In the genomic region with DNA sequence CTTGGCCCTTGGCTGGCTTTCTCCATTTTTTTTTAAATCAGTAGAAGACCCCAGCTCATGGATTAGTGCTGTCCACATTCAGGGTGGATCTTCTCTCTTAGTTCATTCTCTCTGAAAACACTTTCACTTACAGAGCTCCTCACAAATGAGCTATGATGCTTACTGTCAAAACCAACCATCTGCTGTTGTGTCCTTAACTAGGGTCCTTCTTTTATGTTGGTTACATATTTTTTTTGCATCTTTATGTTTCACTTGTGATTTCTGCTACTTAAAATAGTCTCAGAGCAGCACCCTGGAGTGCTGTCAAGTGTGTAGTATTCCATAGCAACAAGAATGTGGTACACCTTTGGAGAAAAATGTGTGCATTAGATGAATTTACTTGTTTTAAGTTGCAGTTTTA, we compare ENCODE assay signal across 22 mouse cellular contexts.
"Had no signal": no experiment of that assay in that cellular context is flagged by ENCODE, and none has a peak within 500 bp of the region (broad histone marks: within the 10 kb centered on the region; RNA-seq: fewer than 3 reads in every experiment).

No protein-coding gene starts in this region.

- H3K4me1 ChIP-seq: liver, embryonic 13.5 days; midbrain, embryonic 15.5 days; neural tube, embryonic 12.5 days had no signal

- H3K36me3 ChIP-seq: liver, embryonic 13.5 days; midbrain, embryonic 12.5 days; midbrain, embryonic 15.5 days; neural tube, embryonic 12.5 days; neural tube, embryonic 15.5 days; stomach, embryonic 15.5 days had no signal

- H3K9ac ChIP-seq: liver, embryonic 13.5 days; midbrain, embryonic 12.5 days; midbrain, embryonic 15.5 days; neural tube, embryonic 12.5 days; neural tube, embryonic 15.5 days; stomach, embryonic 15.5 days had no signal

- DNase-seq: kidney, adult 18-20 months; kidney, adult 9 months; kidney, postnatal 36 days; layer of hippocampus, postnatal 36 days; liver, embryonic 13.5 days; lung, adult 2 months; lung, postnatal 14 days; lung, postnatal 4 days; right cerebral cortex, adult 18-20 months; right cerebral cortex, postnatal 14 days; right cerebral cortex, postnatal 4 days; spleen, adult 18-20 months; thymus, adult 18-20 months; thymus, postnatal 36 days had no signal

- H3K27ac ChIP-seq: kidney, postnatal 0 days; left cerebral cortex, adult 2 months; liver, embryonic 13.5 days; midbrain, embryonic 12.5 days; midbrain, embryonic 15.5 days; neural tube, embryonic 12.5 days; neural tube, embryonic 15.5 days; stomach, embryonic 15.5 days had no signal

- H3K4me3 ChIP-seq: left cerebral cortex, adult 2 months; liver, embryonic 13.5 days; midbrain, embryonic 12.5 days; midbrain, embryonic 15.5 days; neural tube, embryonic 12.5 days; neural tube, embryonic 15.5 days; stomach, embryonic 15.5 days had no signal

- H3K9me3 ChIP-seq: liver, embryonic 13.5 days; midbrain, embryonic 12.5 days; midbrain, embryonic 15.5 days; neural tube, embryonic 12.5 days; neural tube, embryonic 15.5 days; stomach, embryonic 15.5 days had no signal

- H3K4me2 ChIP-seq: liver, embryonic 13.5 days; midbrain, embryonic 12.5 days; midbrain, embryonic 15.5 days; neural tube, embryonic 12.5 days; neural tube, embryonic 15.5 days; stomach, embryonic 15.5 days had no signal

- H3K27me3 ChIP-seq: liver, embryonic 13.5 days; midbrain, embryonic 12.5 days; midbrain, embryonic 15.5 days; neural tube, embryonic 12.5 days; neural tube, embryonic 15.5 days; stomach, embryonic 15.5 days had no signal

- ATAC-seq: intestine, embryonic 16.5 days; midbrain, embryonic 15.5 days had no signal
